Mouse (Mus musculus): ENCODE data around the gene St7l. TPM values are rescaled to one million over a fixed set of nuclear protein-coding genes. Genes with fewer than 3 reads are reported as not detected.

Gene St7l
- total RNA-seq (2023): 32.0 TPM

DNA sequence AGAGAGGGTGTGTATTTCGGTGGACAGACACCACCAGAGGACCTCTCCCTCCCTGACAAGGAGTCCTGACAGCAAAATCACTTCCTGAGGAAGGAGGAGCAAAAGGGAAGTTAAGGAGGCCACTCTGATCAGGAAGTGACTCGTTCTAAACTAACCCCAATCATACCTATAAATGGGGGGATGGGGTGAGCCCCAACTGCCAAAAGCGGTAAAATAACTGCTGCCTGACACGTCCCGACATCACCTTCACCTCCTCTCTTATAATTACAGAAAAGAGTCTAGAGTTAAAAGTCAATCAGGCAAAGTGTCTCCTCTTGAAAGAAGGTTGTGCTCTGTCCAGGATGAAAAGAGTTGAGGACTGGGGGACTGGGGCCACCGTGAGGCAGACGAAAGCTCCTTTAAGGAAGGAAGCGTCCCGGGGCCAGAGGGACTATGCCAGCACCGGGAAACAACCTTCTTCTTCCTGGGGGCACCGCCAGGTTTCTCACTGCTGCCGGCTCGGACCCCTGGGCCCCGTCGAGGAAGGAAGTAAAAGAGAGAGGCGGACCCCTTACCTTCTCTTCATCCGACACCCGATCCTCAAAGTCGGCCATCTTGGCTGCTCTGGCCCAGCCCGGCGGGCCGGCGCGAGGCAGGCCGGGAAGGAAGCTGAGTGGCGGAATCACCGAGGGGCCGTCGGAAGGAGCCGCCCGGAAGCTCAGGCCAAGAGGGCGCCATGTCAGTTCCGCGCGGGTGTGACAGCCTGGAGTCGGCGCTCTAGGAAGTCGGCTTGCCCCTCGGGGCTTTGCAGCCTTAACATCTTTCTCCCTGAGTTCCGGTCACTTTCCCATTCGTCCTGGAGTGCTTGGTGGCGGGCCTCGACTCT is at the start of gene St7l, which contains the start of gene Capza1:
TSS of gene St7l (plus strand) at position 220 of the 865 bp plus-strand sequence.
TSS of gene Capza1 (minus strand) at position 720 of the 865 bp plus-strand sequence.

DNA sequence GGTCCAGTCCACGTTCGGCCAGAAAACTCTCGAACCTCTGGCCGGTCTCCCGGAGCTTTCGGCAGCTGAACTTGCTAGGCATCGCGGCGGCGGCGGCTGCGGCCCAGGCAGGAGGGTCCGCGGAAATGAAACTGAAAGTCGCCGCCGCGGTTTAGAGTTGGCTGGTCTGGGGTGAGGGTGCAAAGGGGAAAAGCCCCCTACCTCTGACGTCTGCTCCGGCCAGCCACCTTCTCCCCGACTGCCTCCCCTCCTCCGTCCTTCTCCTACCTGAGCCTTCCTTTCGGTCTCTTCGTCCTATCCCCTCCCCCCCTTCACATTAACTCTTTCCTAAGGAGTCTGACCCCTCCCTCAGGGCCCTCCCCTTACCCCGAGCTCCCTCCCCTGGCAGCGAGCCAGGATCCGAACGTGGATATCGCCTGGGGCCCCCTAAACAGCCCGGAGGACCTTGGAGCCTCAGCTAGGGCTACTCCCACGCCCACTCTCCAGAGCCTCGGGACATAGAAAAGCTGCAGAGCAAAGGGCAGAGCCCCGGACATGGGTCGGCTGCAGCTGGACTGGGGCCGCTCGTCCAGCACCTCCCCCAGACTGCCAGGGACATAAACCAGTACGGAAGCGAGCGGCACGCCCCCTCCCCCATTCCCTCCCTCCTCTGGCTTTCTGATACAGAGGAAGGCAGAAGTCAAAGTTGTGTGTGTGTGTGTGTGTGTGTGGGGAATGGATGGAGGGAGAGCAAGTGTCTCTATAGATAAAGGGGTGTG is 45.6 kb upstream of the St7l start, which contains the start of gene Mov10:
TSS of gene Mov10 (minus strand) at position 573 of the 758 bp plus-strand sequence.

DNA sequence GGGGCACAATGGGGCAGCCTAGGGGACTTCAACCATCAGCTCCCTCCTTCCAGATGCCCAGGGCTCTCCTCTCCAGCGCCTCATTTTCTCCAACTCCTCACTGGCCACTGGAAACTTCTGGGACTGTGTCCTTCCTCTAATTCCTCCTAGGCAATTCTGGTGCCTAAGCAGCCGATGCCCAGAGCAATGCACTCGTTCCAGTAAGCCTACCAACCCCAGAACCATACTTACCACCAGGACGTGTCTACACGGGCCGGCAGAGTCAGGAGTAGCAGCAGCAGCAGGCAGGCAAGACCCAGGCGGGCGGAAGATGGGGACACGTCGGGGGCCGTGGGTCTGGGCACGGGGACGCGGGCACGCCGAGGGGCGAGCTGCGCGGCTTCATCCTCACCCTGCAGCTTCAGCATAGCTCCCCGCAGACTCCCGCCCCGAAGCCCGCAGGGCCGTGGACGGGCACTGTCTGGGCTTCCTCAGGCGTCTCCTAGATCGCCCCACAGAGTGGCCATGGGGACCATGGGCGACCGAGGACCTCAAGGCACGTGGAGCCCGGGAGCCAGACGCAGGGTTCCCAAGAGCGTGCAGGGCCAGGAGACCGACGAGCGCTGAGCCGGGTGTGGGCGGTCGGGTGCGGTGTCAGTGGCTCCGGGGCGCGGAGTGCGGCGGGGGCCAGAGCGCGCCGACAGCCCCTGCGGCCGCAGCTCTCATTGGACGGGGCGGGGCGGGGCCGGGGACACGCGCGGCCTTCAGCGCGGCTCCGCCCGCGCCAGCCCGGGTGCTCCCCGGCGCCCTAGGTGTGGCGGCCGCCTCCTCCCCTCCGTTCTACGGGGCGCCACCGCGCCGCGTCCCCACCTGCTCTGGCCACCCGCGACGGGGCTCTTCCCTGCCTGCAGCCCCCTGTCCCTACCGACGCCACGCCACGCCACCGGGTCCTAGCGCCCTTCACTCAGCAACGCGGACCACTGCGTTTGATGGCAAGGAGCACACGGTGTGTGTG is 97.6 kb downstream of the St7l start, which contains the start of gene Wnt2b:
TSS of gene Wnt2b (minus strand) at position 856 of the 994 bp plus-strand sequence.

Other genes with a start within 250 kb of the St7l start
- gene Slc16a1, start 225.3 kb upstream of the St7l start, total RNA-seq (2023): 31.6 TPM
- 33.8 TPM for gene Ppm1j, start 82.9 kb upstream of the St7l start, total RNA-seq (2023)
- 0.86 TPM for gene Fam19a3, start 82.2 kb upstream of the St7l start, total RNA-seq (2023)
- 2.9 TPM for gene Rhoc, start 75.6 kb upstream of the St7l start, total RNA-seq (2023)
- gene Mov10, start 45.4 kb upstream of the St7l start, total RNA-seq (2023): 50.4 TPM
- gene Capza1, start 500 bp downstream of the St7l start, total RNA-seq (2023): 184 TPM
- gene Wnt2b, start 97.9 kb downstream of the St7l start, total RNA-seq (2023): 3.5 TPM
- 0.53 TPM for gene Cttnbp2nl, start 189.1 kb downstream of the St7l start, total RNA-seq (2023)
- gene 4930564D02Rik, start 202.8 kb downstream of the St7l start, total RNA-seq (2023): not detected

Measured in CD4-positive naive resting alpha-beta T cell, adult 57 days (primary cell).